In genomic region chr14:33526621-33527020, GRCm38 (mm10) we compare ENCODE assay signal across 21 mouse cellular contexts. TPM values are rescaled to one million over a fixed set of nuclear protein-coding genes. Genes with fewer than 3 reads are reported as not detected.
DNase-seq lines count a peak whose midpoint lies in the region; ATAC-seq and TF ChIP-seq lines count a peak whose summit lies in the region.
"Had no signal": no experiment of that assay in that cellular context is flagged by ENCODE, and none has a peak within 500 bp of the region (broad histone marks: within the 10 kb centered on the region; RNA-seq: fewer than 3 reads in every experiment).

No protein-coding gene starts in this region.

- no peak for TF ChIP-seq EP300 in MEL (IDR thresholded peaks at IDR 0.05; ENCODE audit: low read depth in 1 of 2, low read length in 2 of 2)

- DNase-seq in kidney, postnatal 10 days: peak; percentile 35
- peak; percentile 7 for DNase-seq in MEL (ENCODE audit: low read depth, low spot score)
- DNase-seq in embryonic facial prominence, embryonic 11.5 days (ENCODE audit: low spot score): peak; percentile 60
- no peak for DNase-seq in urinary bladder, postnatal 25 days (ENCODE audit: low spot score)
- DNase-seq in right cerebral cortex, postnatal 10 days (ENCODE audit: low spot score in 2 of 2): no peak
- DNase-seq: cerebellum, adult 9-10 months; gastrocnemius, postnatal 14 days; kidney, postnatal 14 days; lung, postnatal 14 days; right cerebral cortex, postnatal 25 days; thymus, postnatal 36 days had no signal

- no peak for TF ChIP-seq POLR2A in MEL (IDR thresholded peaks at IDR 0.05; ENCODE audit: control insufficient read depth in 1 of 2, insufficient read depth in 1 of 2, low read depth in 1 of 2, low read length in 2 of 2, poor library complexity in 1 of 2)

- no peak for TF ChIP-seq RAD21 in MEL (IDR thresholded peaks at IDR 0.05; ENCODE audit: low read depth, low read length)

- no peak overlapping the region for H3K9ac ChIP-seq in kidney, embryonic 15.5 days
- no peak overlapping the region for H3K9ac ChIP-seq in MEL (ENCODE audit: control insufficient read depth, low read depth, low read length, poor library complexity, severe bottlenecking)
- no peak overlapping the region for H3K9ac ChIP-seq in embryonic facial prominence, embryonic 11.5 days (replicated peaks; ENCODE audit: low read length)
- H3K9ac ChIP-seq in midbrain, embryonic 15.5 days: no peak overlapping the region
- H3K9ac ChIP-seq: embryonic facial prominence, embryonic 12.5 days; limb, embryonic 13.5 days; liver, embryonic 15.5 days; neural tube, embryonic 13.5 days had no signal

- ATAC-seq in kidney, embryonic 15.5 days (replicated peaks; ENCODE audit: low FRiP score): no peak
- ATAC-seq in embryonic facial prominence, embryonic 11.5 days (replicated peaks; ENCODE audit: insufficient number of reproducible peaks, low FRiP score, low TSS enrichment, low read depth): no peak
- no peak for ATAC-seq in midbrain, embryonic 15.5 days (replicated peaks)
- ATAC-seq: activated CD4-positive, CD25-positive, alpha-beta regulatory T cell, adult 4 months had no signal

- H3K4me3 ChIP-seq in kidney, embryonic 15.5 days (replicated peaks): no peak overlapping the region
- H3K4me3 ChIP-seq in MEL (ENCODE audit: control insufficient read depth in 1 of 2, insufficient read depth in 1 of 2, low read depth in 2 of 2, low read length in 2 of 2): no peak overlapping the region
- H3K4me3 ChIP-seq in embryonic facial prominence, embryonic 11.5 days (ENCODE audit: low read depth, low read length): no peak overlapping the region
- no peak overlapping the region for H3K4me3 ChIP-seq in midbrain, embryonic 15.5 days
- H3K4me3 ChIP-seq: embryonic facial prominence, embryonic 12.5 days; hindbrain, embryonic 10.5 days; limb, embryonic 13.5 days; liver, embryonic 15.5 days; midbrain, embryonic 10.5 days; neural tube, embryonic 13.5 days had no signal

- 58% methylated on average over 2 of the region's 2 CpGs for WGBS in kidney, embryonic 15.5 days
- 62% methylated on average over 2 of the region's 2 CpGs for WGBS in embryonic facial prominence, embryonic 11.5 days
- WGBS in midbrain, embryonic 15.5 days: 73% methylated on average over 2 of the region's 2 CpGs

- no peaks in the 10 kb centered on the region for H3K36me3 ChIP-seq in kidney, embryonic 15.5 days
- H3K36me3 ChIP-seq in MEL (ENCODE audit: control insufficient read depth in 1 of 2, insufficient read depth in 2 of 2, low read length in 2 of 2): no peaks in the 10 kb centered on the region
- H3K36me3 ChIP-seq in embryonic facial prominence, embryonic 11.5 days (replicated peaks; ENCODE audit: control insufficient read depth, insufficient read depth, low read depth, low read length): no peaks in the 10 kb centered on the region
- no peaks in the 10 kb centered on the region for H3K36me3 ChIP-seq in midbrain, embryonic 15.5 days (replicated peaks)
- H3K36me3 ChIP-seq: embryonic facial prominence, embryonic 12.5 days; hindbrain, embryonic 10.5 days; limb, embryonic 13.5 days; liver, embryonic 15.5 days; midbrain, embryonic 10.5 days; neural tube, embryonic 13.5 days had no signal

- no peak overlapping the region for H3K4me2 ChIP-seq in kidney, embryonic 15.5 days
- H3K4me2 ChIP-seq in embryonic facial prominence, embryonic 11.5 days (ENCODE audit: low read depth, low read length): no peak overlapping the region
- no peak overlapping the region for H3K4me2 ChIP-seq in midbrain, embryonic 15.5 days
- H3K4me2 ChIP-seq: embryonic facial prominence, embryonic 12.5 days; limb, embryonic 13.5 days; liver, embryonic 15.5 days had no signal

- H3K27ac ChIP-seq in kidney, embryonic 15.5 days: no peak overlapping the region
- no peak overlapping the region for H3K27ac ChIP-seq in MEL (ENCODE audit: control insufficient read depth, low read depth, low read length)
- no peak overlapping the region for H3K27ac ChIP-seq in embryonic facial prominence, embryonic 11.5 days (replicated peaks; ENCODE audit: low read depth, low read length)
- no peak overlapping the region for H3K27ac ChIP-seq in midbrain, embryonic 15.5 days
- H3K27ac ChIP-seq: embryonic facial prominence, embryonic 12.5 days; hindbrain, embryonic 10.5 days; limb, embryonic 13.5 days; liver, embryonic 15.5 days; midbrain, embryonic 10.5 days had no signal

- no peaks in the 10 kb centered on the region for H3K9me3 ChIP-seq in kidney, embryonic 15.5 days (replicated peaks)
- H3K9me3 ChIP-seq in MEL (replicated peaks; ENCODE audit: insufficient read depth, low read length): no peaks in the 10 kb centered on the region
- H3K9me3 ChIP-seq in embryonic facial prominence, embryonic 11.5 days (replicated peaks; ENCODE audit: control insufficient read depth, low read length): no peaks in the 10 kb centered on the region
- no peaks in the 10 kb centered on the region for H3K9me3 ChIP-seq in midbrain, embryonic 15.5 days
- H3K9me3 ChIP-seq: embryonic facial prominence, embryonic 12.5 days; hindbrain, embryonic 10.5 days; limb, embryonic 13.5 days; liver, embryonic 15.5 days; midbrain, embryonic 10.5 days; neural tube, embryonic 13.5 days had no signal

- no peak for TF ChIP-seq CTCF in MEL (IDR thresholded peaks at IDR 0.05 in 2 of 3, conservative IDR thresholded peaks at IDR 0.05 in 1 of 3; ENCODE audit: control insufficient read depth in 1 of 3, insufficient read depth in 1 of 3, low read depth in 2 of 3, low read length in 3 of 3, poor library complexity in 1 of 3, severe bottlenecking in 1 of 3)

- no peaks in the 10 kb centered on the region for H3K27me3 ChIP-seq in kidney, embryonic 15.5 days
- H3K27me3 ChIP-seq in MEL (ENCODE audit: control insufficient read depth in 1 of 2, insufficient read depth in 2 of 2, low read length in 2 of 2): no peaks in the 10 kb centered on the region
- H3K27me3 ChIP-seq in embryonic facial prominence, embryonic 11.5 days (ENCODE audit: control insufficient read depth, insufficient read depth, low read length): no peaks in the 10 kb centered on the region
- no peaks in the 10 kb centered on the region for H3K27me3 ChIP-seq in midbrain, embryonic 15.5 days (replicated peaks)
- H3K27me3 ChIP-seq: embryonic facial prominence, embryonic 12.5 days; limb, embryonic 13.5 days; liver, embryonic 15.5 days; neural tube, embryonic 13.5 days had no signal

- 0 out of 2 replicates have a peak, but pooled peaks cover 6% of the 10 kb centered on the region for H3K4me1 ChIP-seq in kidney, embryonic 15.5 days
- H3K4me1 ChIP-seq in MEL (ENCODE audit: control insufficient read depth in 1 of 2, insufficient read depth in 2 of 2, low read length in 2 of 2): no peaks in the 10 kb centered on the region
- no peaks in the 10 kb centered on the region for H3K4me1 ChIP-seq in embryonic facial prominence, embryonic 11.5 days (ENCODE audit: control insufficient read depth, insufficient read depth, low read length)
- H3K4me1 ChIP-seq in midbrain, embryonic 15.5 days: peaks cover 8% of the 10 kb centered on the region
- H3K4me1 ChIP-seq: embryonic facial prominence, embryonic 12.5 days; hindbrain, embryonic 10.5 days; limb, embryonic 13.5 days; liver, embryonic 15.5 days; midbrain, embryonic 10.5 days had no signal

- no peaks in the 10 kb centered on the region for H3K79me2 ChIP-seq in MEL (ENCODE audit: control insufficient read depth, insufficient read depth, low read length, poor library complexity)

TF ChIP-seq in MEL, 35 proteins besides CTCF, POLR2A, EP300 and RAD21:
- TF ChIP-seq MAX (IDR thresholded peaks at IDR 0.05; ENCODE audit: low read length) (no peak), E2F4 (IDR thresholded peaks at IDR 0.05; ENCODE audit: borderline replicate concordance, low read depth, low read length) (no peak), MAZ (IDR thresholded peaks at IDR 0.05; ENCODE audit: low read depth, low read length) (no peak), MYB (IDR thresholded peaks at IDR 0.05; ENCODE audit: low read depth, low read length) (no peak), NELFE (IDR thresholded peaks at IDR 0.05; ENCODE audit: low read depth, low read length) (no peak), UBTF (IDR thresholded peaks at IDR 0.05; ENCODE audit: borderline replicate concordance, insufficient read depth, low read depth, low read length) (no peak), GATA1 (IDR thresholded peaks at IDR 0.05; ENCODE audit: low read depth, low read length) (no peak), ZKSCAN1 (IDR thresholded peaks at IDR 0.05; ENCODE audit: low read depth, low read length) (no peak), NRF1 (IDR thresholded peaks at IDR 0.05; ENCODE audit: insufficient read depth, low read depth, low read length, poor library complexity, severe bottlenecking) (no peak), USF2 (IDR thresholded peaks at IDR 0.05; ENCODE audit: borderline replicate concordance in 1 of 2, insufficient read depth in 1 of 2, low read depth in 1 of 2, low read length in 2 of 2) (no peak), JUND (IDR thresholded peaks at IDR 0.05; ENCODE audit: low read depth, low read length) (no peak), MAFK (IDR thresholded peaks at IDR 0.05; ENCODE audit: borderline replicate concordance, low read depth, low read length) (no peak), GABPA (IDR thresholded peaks at IDR 0.05; ENCODE audit: low read depth, low read length) (no peak), POLR2AphosphoS5 (IDR thresholded peaks at IDR 0.05; ENCODE audit: borderline replicate concordance, low read depth, low read length) (no peak), TBP (IDR thresholded peaks at IDR 0.05; ENCODE audit: low read depth, low read length) (no peak), ZC3H11A (IDR thresholded peaks at IDR 0.05; ENCODE audit: low read depth, low read length) (no peak), RCOR1 (IDR thresholded peaks at IDR 0.05; ENCODE audit: low read depth, low read length) (no peak)
TF ChIP-seq in MEL: peak in this region for 0.

RNA-seq across cellular contexts. Expression of gene Frmpd2, which starts 55.1 kb away (rescaled TPM):
- polyA plus RNA-seq in kidney, embryonic 15.5 days (2015; fragmentation: Nextera tagmentation; extraction: Ambion mirVana): 0.05 TPM in 1 of 2 replicates, not detected in the other
- total RNA-seq in MEL (2012; rRNA removed): not detected in 2 replicates
- polyA plus RNA-seq in MEL (2012; ENCODE audit: insufficient read depth in 1 of 2, insufficient read length in 2 of 2, low read depth in 1 of 2, low replicate concordance in 2 of 2, missing spikeins in 1 of 2): not detected
- 0.04 TPM in 2 replicates for polyA plus RNA-seq in embryonic facial prominence, embryonic 11.5 days (2014; fragmentation: Nextera tagmentation; extraction: Ambion mirVana)
- 0.17 and 0.37 TPM in 2 replicates for polyA plus RNA-seq in midbrain, embryonic 15.5 days (2015; fragmentation: Nextera tagmentation; extraction: Ambion mirVana)
- total RNA-seq: monocyte, adult 5-6 weeks had no signal
- polyA plus RNA-seq: activated CD4-positive, CD25-positive, alpha-beta regulatory T cell, adult 4 months; embryonic facial prominence, embryonic 12.5 days; limb, embryonic 13.5 days; liver, embryonic 15.5 days; midbrain, embryonic 10.5 days; neural tube, embryonic 13.5 days had no signal

Comparison
In these comparisons a context has a peak if more than half of its experiments do, and no peak if none do; other contexts are left out.
1. DNase-seq: peak in kidney, postnatal 10 days (single experiment), MEL (single experiment) and embryonic facial prominence, embryonic 11.5 days (single experiment); none in urinary bladder, postnatal 25 days (single experiment) and right cerebral cortex, postnatal 10 days (0 of 2).